Mouse (Mus musculus) heart, postnatal 0 days (tissue): ENCODE data around the gene Dnajb8.

Experiments used
- CTCF ChIP-seq: IDR thresholded peaks from 2 replicates; pipeline ENCODE4 v1.5.1; 2016; ENCODE audit warnings: antibody characterized with exemption, control low read depth, low read depth
- EP300 ChIP-seq: IDR thresholded peaks from 2 replicates; pipeline ENCODE4 v1.6.1; 2016; ENCODE audit warnings: antibody characterized with exemption, low read depth

- TF ChIP-seq CTCF (no peak), EP300 (no peak)
Measured at GRCm38 (mm10) chr6:88174676-88175075, 47.4 kb upstream of the Dnajb8 start.
